Mouse (Mus musculus) liver, adult (tissue): ENCODE results near the gene Eif2b2.

Experiments used
- GATA4 ChIP-seq: IDR thresholded peaks from 2 replicates; pipeline ENCODE4 v1.6.1; 2014; ENCODE audit warnings: mild to moderate bottlenecking, low read length; ENCODE audit not compliant: insufficient replicate concordance

The Eif2b2 gene

GRCm38 (mm10) chr12:85266248-85266647, 47.0 kb downstream of the Eif2b2 start:
- TF ChIP-seq GATA4, result no peak

GRCm38 (mm10) chr12:85269821-85270220, 50.5 kb downstream of the Eif2b2 start:
- TF ChIP-seq GATA4, result no peak

GRCm38 (mm10) chr12:85270319-85270718, 51.0 kb downstream of the Eif2b2 start, which contains the start of gene Mlh3:
Gene Mlh3, minus strand, starts transcription at chr12:85270599.
- TF ChIP-seq GATA4, result peak; percentile 46; the same call in 1 of the 2 replicates

- no peak for TF ChIP-seq GATA4
Observed at GRCm38 (mm10) chr12:85271132-85271842, 52.0 kb downstream of the Eif2b2 start.

GRCm38 (mm10) chr12:85271843-85272206, 52.5 kb downstream of the Eif2b2 start:
- no peak for TF ChIP-seq GATA4

GRCm38 (mm10) chr12:85273508-85273907, 54.2 kb downstream of the Eif2b2 start:
- TF ChIP-seq GATA4, result no peak
